In the genomic region with DNA sequence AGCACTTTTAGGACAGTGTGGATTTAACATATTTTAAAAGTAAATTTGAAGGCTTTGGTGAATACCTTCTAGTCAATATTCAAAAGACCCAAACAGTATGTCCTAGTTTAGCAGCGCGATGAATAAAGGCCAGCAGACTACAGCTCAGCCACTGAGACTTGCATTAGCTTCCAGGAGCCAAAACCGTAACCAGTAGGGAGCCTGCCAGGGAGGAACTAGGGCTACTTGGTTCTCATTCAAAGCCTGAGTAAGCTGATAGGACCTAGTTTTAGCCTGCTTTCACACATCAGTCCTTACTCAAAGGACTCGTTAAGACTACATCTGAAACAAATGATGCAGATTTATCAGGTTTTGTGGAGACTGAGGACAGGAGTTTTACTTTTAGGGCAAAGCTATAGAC, we compare ENCODE assay signal across 9 mouse cellular contexts. TPM values are rescaled to one million over a fixed set of nuclear protein-coding genes. Genes with fewer than 3 reads are reported as not detected.
DNase-seq lines count a peak whose midpoint lies in the region; ATAC-seq lines count a peak whose summit lies in the region.
"Had no signal": no experiment of that assay in that cellular context is flagged by ENCODE, and none has a peak within 500 bp of the region (broad histone marks: within the 10 kb centered on the region; RNA-seq: fewer than 3 reads in every experiment).

No protein-coding gene starts in this region.

- 86% methylated on average over 4 of the region's 4 CpGs for WGBS in heart, embryonic 12.5 days
- WGBS in liver, embryonic 15.5 days (ENCODE audit: insufficient replicate concordance): 85% methylated on average over 4 of the region's 4 CpGs

- no peak overlapping the region; the same call in 1 of the 2 replicates for H3K9ac ChIP-seq in heart, embryonic 12.5 days
- H3K9ac ChIP-seq in liver, embryonic 15.5 days: 0 out of 2 replicates have a peak overlapping the region, but pooled peaks have one; percentile 80

- no peak overlapping the region for H3K27ac ChIP-seq in heart, embryonic 12.5 days (ENCODE audit: poor library complexity, severe bottlenecking)
- no peak overlapping the region for H3K27ac ChIP-seq in liver, embryonic 15.5 days (replicated peaks)

- H3K27me3 ChIP-seq in heart, embryonic 12.5 days (replicated peaks): no peaks in the 10 kb centered on the region
- no peaks in the 10 kb centered on the region for H3K27me3 ChIP-seq in liver, embryonic 15.5 days

- H3K9me3 ChIP-seq in heart, embryonic 12.5 days (replicated peaks): no peaks in the 10 kb centered on the region
- H3K9me3 ChIP-seq in liver, embryonic 15.5 days (replicated peaks): no peaks in the 10 kb centered on the region

- DNase-seq in heart, postnatal 4 days: no peak
- peak; percentile 22 for DNase-seq in adipocyte (ENCODE audit: low spot score)
- DNase-seq in gastrocnemius, adult 8-10 months (ENCODE audit: low spot score in 2 of 2): peak; percentile 21 to 58
- no peak for DNase-seq in cerebellum, adult 8-10 months
- DNase-seq in lung, postnatal 36 days: no peak
- DNase-seq in adrenal gland, adult (ENCODE audit: inconsistent age in 2 of 2, low spot score in 1 of 2): no peak
- DNase-seq: lung, adult 18-20 months had no signal

- no peak overlapping the region for H3K4me3 ChIP-seq in heart, embryonic 12.5 days
- peak overlapping the region; percentile 74 for H3K4me3 ChIP-seq in liver, embryonic 15.5 days (replicated peaks)

- ATAC-seq in heart, embryonic 12.5 days (ENCODE audit: insufficient number of reproducible peaks, low FRiP score): no peak
- no peak for ATAC-seq in liver, embryonic 15.5 days (ENCODE audit: insufficient read depth)

- peaks cover 16% of the 10 kb centered on the region for H3K36me3 ChIP-seq in heart, embryonic 12.5 days
- H3K36me3 ChIP-seq in liver, embryonic 15.5 days (replicated peaks): peaks cover 31% of the 10 kb centered on the region

- peaks cover 17% of the 10 kb centered on the region for H3K4me1 ChIP-seq in heart, embryonic 12.5 days (replicated peaks)
- H3K4me1 ChIP-seq in liver, embryonic 15.5 days (replicated peaks): peaks cover 38% of the 10 kb centered on the region

- H3K4me2 ChIP-seq in heart, embryonic 12.5 days: 0 out of 2 replicates have a peak overlapping the region, but pooled peaks have one; percentile 51
- H3K4me2 ChIP-seq in liver, embryonic 15.5 days: peak overlapping the region; percentile 67

RNA-seq across cellular contexts. Expression of a gene that starts 2.0 kb away (rescaled TPM):
- polyA plus RNA-seq in heart, embryonic 12.5 days (2016; fragmentation: Nextera tagmentation; extraction: Ambion mirVana): 28.7 and 32.3 TPM in 2 replicates
- 10 to 100 TPM; 25.8 to 27.3 TPM for total RNA-seq in heart, postnatal 4 days (2021)
- 1 to 10 TPM; 1.9 to 2.8 (median 2.4) TPM for total RNA-seq in gastrocnemius, adult 8-10 months (2022)
- polyA plus RNA-seq in liver, embryonic 15.5 days (2015; fragmentation: Nextera tagmentation; extraction: Ambion mirVana): 16.7 and 19.4 TPM in 2 replicates

Comparison
In these comparisons a context has a peak if more than half of its experiments do, and no peak if none do; other contexts are left out.
1. DNase-seq: peak in adipocyte (single experiment) and gastrocnemius, adult 8-10 months (2 of 2); none in heart, postnatal 4 days (single experiment), cerebellum, adult 8-10 months (single experiment), lung, postnatal 36 days (single experiment) and adrenal gland, adult (0 of 2).
2. RNA of a gene that starts 2.0 kb away (total RNA-seq): 25.8 to 27.3 TPM in heart, postnatal 4 days; 1.9 to 2.8 TPM in gastrocnemius, adult 8-10 months; every median in the first group is over 4 times any median in the second.